Mouse (Mus musculus): ENCODE results near the gene Gm10320. TPM values are rescaled to one million over a fixed set of nuclear protein-coding genes. Genes with fewer than 3 reads are reported as not detected.

Gm10320 gene
- total RNA-seq, 4 experiments from 2014 or later, result 0.65 to 0.80 TPM; not detected in 2

- no peak for DNase-seq
Measured at GRCm38 (mm10) chr13:98456398-98456797, 35.4 kb downstream of the Gm10320 start.

DNA sequence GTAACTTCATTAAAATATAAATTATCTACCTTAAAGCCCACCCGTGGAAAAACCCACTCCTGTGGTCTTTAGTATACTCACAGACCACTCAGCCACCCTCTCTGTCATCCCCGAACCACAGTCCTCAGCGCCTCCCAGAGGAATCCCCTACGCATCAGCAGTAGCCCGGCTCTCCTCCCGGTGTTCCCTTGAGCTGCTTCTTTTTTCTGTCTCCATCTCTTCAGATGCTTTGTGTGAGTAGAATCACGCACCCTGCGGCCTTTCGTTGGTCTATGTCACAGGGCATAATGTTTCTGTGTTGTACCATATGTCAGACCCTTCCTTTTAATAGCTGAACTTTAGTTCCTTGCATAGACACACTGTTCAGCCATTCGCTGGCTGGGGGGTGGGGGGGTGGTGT is 36.2 kb downstream of the Gm10320 start:
- no peak for DNase-seq

- DNase-seq, result no peak
Measured at GRCm38 (mm10) chr13:98454224-98454967, 37.4 kb downstream of the Gm10320 start.

DNA sequence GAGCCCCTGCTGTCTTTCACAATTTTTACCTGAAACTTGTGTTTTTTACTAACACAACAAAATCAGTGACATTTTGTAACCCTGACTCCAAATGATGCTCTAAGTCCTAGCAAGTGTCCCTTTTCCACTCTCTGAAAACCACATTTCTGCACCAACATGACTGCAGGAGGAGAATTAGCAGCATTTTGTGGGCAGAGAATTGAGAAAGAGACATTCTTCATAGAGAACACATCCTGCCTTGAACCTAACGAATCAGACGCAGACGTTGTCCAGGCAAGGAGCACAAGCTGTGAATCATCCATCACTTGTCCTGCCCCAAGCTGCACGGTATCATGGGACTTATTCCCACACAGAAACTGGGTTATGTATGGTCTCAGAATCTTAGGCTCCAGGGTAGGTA is 38.7 kb downstream of the Gm10320 start:
- DNase-seq, result no peak

DNA sequence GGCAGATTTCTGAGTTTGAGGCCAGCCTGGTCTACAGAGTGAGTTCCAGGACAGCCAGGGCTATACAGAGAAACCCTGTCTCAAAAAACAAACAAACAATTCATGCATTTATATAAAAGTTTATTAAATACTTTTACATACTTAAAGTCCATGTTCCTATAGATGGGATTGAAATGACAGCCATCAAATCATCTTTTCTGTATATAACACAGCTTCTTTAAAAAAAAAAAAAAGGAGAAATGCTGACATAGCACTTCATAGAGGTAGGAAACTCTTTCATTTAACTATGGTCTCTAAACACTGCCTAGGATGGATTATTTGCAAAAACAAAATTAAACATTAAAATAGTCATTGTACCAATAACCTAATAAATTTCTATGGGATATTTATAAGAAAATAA is 43.1 kb downstream of the Gm10320 start:
- no peak for DNase-seq

GRCm38 (mm10) chr13:98447741-98448140 is 44.1 kb downstream of the Gm10320 start:
- no peak for DNase-seq

- no peak for DNase-seq
Measured at GRCm38 (mm10) chr13:98445391-98446125, 46.2 kb downstream of the Gm10320 start.

DNA sequence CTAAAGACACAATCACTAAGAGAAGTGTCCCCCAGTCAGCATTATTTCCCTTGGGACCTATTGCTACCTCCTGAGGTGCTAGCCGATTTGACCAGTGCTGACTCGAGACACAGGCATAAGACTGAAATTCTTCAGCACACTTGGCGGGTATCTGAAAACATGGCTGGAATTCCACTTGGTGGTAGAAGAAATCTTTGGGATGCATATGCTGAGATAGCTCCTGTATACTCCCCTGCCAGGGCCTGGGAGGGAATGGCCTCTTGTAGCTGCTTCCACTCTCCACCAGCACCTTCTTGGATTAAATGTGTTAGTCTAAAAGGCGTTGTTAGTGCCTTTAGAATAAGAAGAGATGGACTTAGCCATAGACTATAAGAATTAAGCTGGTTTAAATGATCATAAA is 50.8 kb downstream of the Gm10320 start:
- DNase-seq, result no peak

DNA sequence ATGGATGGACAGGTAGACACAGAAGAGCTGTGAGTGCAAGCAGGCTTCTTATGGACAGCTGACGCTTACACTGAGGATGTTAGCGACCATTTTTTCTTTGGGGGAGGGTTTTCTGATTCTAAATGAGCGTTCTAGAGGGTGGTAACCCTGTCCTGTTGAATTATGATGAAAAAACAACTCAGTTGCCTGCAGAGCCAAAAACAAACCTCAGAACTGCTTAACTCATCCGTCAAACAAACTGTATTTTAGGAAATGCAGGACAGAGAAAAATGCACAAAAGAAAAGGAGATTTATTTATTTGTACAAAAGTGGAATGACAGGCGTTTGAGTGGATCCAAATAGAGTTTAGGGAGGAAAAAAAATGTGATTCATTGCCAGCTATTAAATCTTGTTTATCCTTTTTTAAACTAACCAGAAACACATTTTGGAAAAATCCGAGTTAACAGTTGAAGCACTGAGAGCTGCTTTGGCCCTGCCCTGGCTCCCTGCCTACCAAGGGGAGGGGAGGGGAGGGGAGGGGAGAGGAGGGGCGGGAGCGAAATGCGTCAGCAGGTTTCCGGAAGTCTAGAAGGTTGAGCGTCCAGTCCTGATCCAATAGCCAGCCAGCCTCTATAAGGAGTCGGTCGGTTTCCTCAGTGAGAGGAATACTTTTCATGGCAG is 51.4 kb downstream of the Gm10320 start:
- no peak for DNase-seq

Other genes starting within 250 kb of the Gm10320 start
- gene Utp15, start 229.0 kb downstream of the Gm10320 start, total RNA-seq (2022), result 10 to 100 TPM; 19.8 to 24.6 (median 22.1) TPM
- 10 to 100 TPM; 24.0 to 34.5 (median 28.7) TPM for gene Ankra2, start 228.9 kb downstream of the Gm10320 start, total RNA-seq (2022)
- not detected for gene Gm21976, start 212.1 kb downstream of the Gm10320 start, total RNA-seq (2022)
- gene Btf3, start 175.0 kb downstream of the Gm10320 start, total RNA-seq (2022), result 100 to 1,000 TPM; 278 to 323 (median 310) TPM
- gene Foxd1, start 137.8 kb downstream of the Gm10320 start, total RNA-seq (2022), result 1 to 10 TPM in 3 of 4 experiments, under 1 TPM in 1; 0.96 to 1.8 (median 1.4) TPM
- gene Tmem174, start 145.4 kb upstream of the Gm10320 start, total RNA-seq (2022), result not detected
- under 1 TPM in 3 of 4 experiments, not detected in 1; 0.40 to 0.80 (median 0.55) TPM for gene Tmem171, start 202.8 kb upstream of the Gm10320 start, total RNA-seq (2022)